Mouse (Mus musculus): ENCODE data around the gene Fam213b. TPM values are rescaled to one million over a fixed set of nuclear protein-coding genes. Genes with fewer than 3 reads are reported as not detected.

Fam213b gene
- polyA plus RNA-seq, 1 experiment: 11.8 TPM

GRCm38 (mm10) chr4:154914707-154915106, 15.8 kb upstream of the Fam213b start:
- no peak overlapping the region for H3K4me3 ChIP-seq (ENCODE audit: low read depth, low read length)
- no peak overlapping the region for H3K9ac ChIP-seq (ENCODE audit: low read depth, poor library complexity, severe bottlenecking)
- H3K27me3 ChIP-seq (ENCODE audit: control insufficient read depth, insufficient read depth, low read length, poor library complexity, severe bottlenecking): no peaks in the 10 kb centered on the region
- H3K9me3 ChIP-seq (replicated peaks; ENCODE audit: control insufficient read depth, insufficient read depth, low read length, poor library complexity, severe bottlenecking): no peaks in the 10 kb centered on the region
- TF ChIP-seq CTCF (IDR thresholded peaks at IDR 0.05; ENCODE audit: low read depth, low read length) (no peak), POLR2A (IDR thresholded peaks at IDR 0.05; ENCODE audit: insufficient read depth, low read length) (no peak), EP300 (IDR thresholded peaks at IDR 0.05; ENCODE audit: insufficient read depth, low read depth, low read length) (no peak)
- H3K36me3 ChIP-seq (ENCODE audit: control insufficient read depth, insufficient read depth, low read length, poor library complexity, severe bottlenecking): no peaks in the 10 kb centered on the region
- no peaks in the 10 kb centered on the region for H3K4me1 ChIP-seq (ENCODE audit: control insufficient read depth, insufficient read depth, low read length)
- H3K27ac ChIP-seq (ENCODE audit: insufficient read depth, low read length): no peak overlapping the region

GRCm38 (mm10) chr4:154914252-154914651, 15.3 kb upstream of the Fam213b start:
- Histone ChIP-seq H3K27ac (ENCODE audit: insufficient read depth, low read length) (no peak overlapping the region), H3K27me3 (ENCODE audit: control insufficient read depth, insufficient read depth, low read length, poor library complexity, severe bottlenecking) (no peaks in the 10 kb centered on the region), H3K4me1 (ENCODE audit: control insufficient read depth, insufficient read depth, low read length) (no peaks in the 10 kb centered on the region), H3K4me3 (ENCODE audit: low read depth, low read length) (no peak overlapping the region), H3K9ac (ENCODE audit: low read depth, poor library complexity, severe bottlenecking) (no peak overlapping the region), H3K9me3 (replicated peaks; ENCODE audit: control insufficient read depth, insufficient read depth, low read length, poor library complexity, severe bottlenecking) (no peaks in the 10 kb centered on the region), H3K36me3 (ENCODE audit: control insufficient read depth, insufficient read depth, low read length, poor library complexity, severe bottlenecking) (no peaks in the 10 kb centered on the region)
- TF ChIP-seq CTCF (IDR thresholded peaks at IDR 0.05; ENCODE audit: low read depth, low read length): no peak
- TF ChIP-seq EP300 (IDR thresholded peaks at IDR 0.05; ENCODE audit: insufficient read depth, low read depth, low read length): no peak
- no peak for TF ChIP-seq POLR2A (IDR thresholded peaks at IDR 0.05; ENCODE audit: insufficient read depth, low read length)

GRCm38 (mm10) chr4:154913845-154914244, 14.9 kb upstream of the Fam213b start:
- Histone ChIP-seq H3K9ac (ENCODE audit: low read depth, poor library complexity, severe bottlenecking) (no peak overlapping the region), H3K4me1 (ENCODE audit: control insufficient read depth, insufficient read depth, low read length) (no peaks in the 10 kb centered on the region), H3K36me3 (ENCODE audit: control insufficient read depth, insufficient read depth, low read length, poor library complexity, severe bottlenecking) (no peaks in the 10 kb centered on the region), H3K27me3 (ENCODE audit: control insufficient read depth, insufficient read depth, low read length, poor library complexity, severe bottlenecking) (no peaks in the 10 kb centered on the region), H3K4me3 (ENCODE audit: low read depth, low read length) (no peak overlapping the region), H3K9me3 (replicated peaks; ENCODE audit: control insufficient read depth, insufficient read depth, low read length, poor library complexity, severe bottlenecking) (no peaks in the 10 kb centered on the region), H3K27ac (ENCODE audit: insufficient read depth, low read length) (no peak overlapping the region)
- TF ChIP-seq POLR2A (IDR thresholded peaks at IDR 0.05; ENCODE audit: insufficient read depth, low read length): no peak
- no peak for TF ChIP-seq CTCF (IDR thresholded peaks at IDR 0.05; ENCODE audit: low read depth, low read length)
- TF ChIP-seq EP300 (IDR thresholded peaks at IDR 0.05; ENCODE audit: insufficient read depth, low read depth, low read length): no peak

GRCm38 (mm10) chr4:154911644-154912043, 12.7 kb upstream of the Fam213b start:
- Histone ChIP-seq H3K27ac (ENCODE audit: insufficient read depth, low read length) (no peak overlapping the region), H3K4me1 (ENCODE audit: control insufficient read depth, insufficient read depth, low read length) (no peaks in the 10 kb centered on the region)

GRCm38 (mm10) chr4:154910606-154911522, 11.9 kb upstream of the Fam213b start:
- Histone ChIP-seq H3K9me3 (replicated peaks; ENCODE audit: control insufficient read depth, insufficient read depth, low read length, poor library complexity, severe bottlenecking) (no peaks in the 10 kb centered on the region), H3K4me3 (ENCODE audit: low read depth, low read length) (no peak overlapping the region), H3K36me3 (ENCODE audit: control insufficient read depth, insufficient read depth, low read length, poor library complexity, severe bottlenecking) (no peaks in the 10 kb centered on the region), H3K27me3 (ENCODE audit: control insufficient read depth, insufficient read depth, low read length, poor library complexity, severe bottlenecking) (no peaks in the 10 kb centered on the region; the same call in 1 of the 2 replicates), H3K27ac (ENCODE audit: insufficient read depth, low read length) (no peak overlapping the region), H3K4me1 (ENCODE audit: control insufficient read depth, insufficient read depth, low read length) (no peaks in the 10 kb centered on the region), H3K9ac (ENCODE audit: low read depth, poor library complexity, severe bottlenecking) (no peak overlapping the region)
- TF ChIP-seq POLR2A (IDR thresholded peaks at IDR 0.05; ENCODE audit: insufficient read depth, low read length): no peak
- no peak for TF ChIP-seq CTCF (IDR thresholded peaks at IDR 0.05; ENCODE audit: low read depth, low read length)
- TF ChIP-seq EP300 (IDR thresholded peaks at IDR 0.05; ENCODE audit: insufficient read depth, low read depth, low read length): no peak

More at GRCm38 (mm10) chr4:154911644-154912043, 12.7 kb upstream of the Fam213b start:
- no peak overlapping the region for H3K4me3 ChIP-seq (ENCODE audit: low read depth, low read length)
- no peak overlapping the region for H3K9ac ChIP-seq (ENCODE audit: low read depth, poor library complexity, severe bottlenecking)
- no peaks in the 10 kb centered on the region; the same call in 1 of the 2 replicates for H3K27me3 ChIP-seq (ENCODE audit: control insufficient read depth, insufficient read depth, low read length, poor library complexity, severe bottlenecking)
- no peaks in the 10 kb centered on the region for H3K9me3 ChIP-seq (replicated peaks; ENCODE audit: control insufficient read depth, insufficient read depth, low read length, poor library complexity, severe bottlenecking)
- TF ChIP-seq POLR2A (IDR thresholded peaks at IDR 0.05; ENCODE audit: insufficient read depth, low read length): no peak
- no peak for TF ChIP-seq EP300 (IDR thresholded peaks at IDR 0.05; ENCODE audit: insufficient read depth, low read depth, low read length)
- no peak for TF ChIP-seq CTCF (IDR thresholded peaks at IDR 0.05; ENCODE audit: low read depth, low read length)
- no peaks in the 10 kb centered on the region for H3K36me3 ChIP-seq (ENCODE audit: control insufficient read depth, insufficient read depth, low read length, poor library complexity, severe bottlenecking)

GRCm38 (mm10) chr4:154908490-154908889, 9.6 kb upstream of the Fam213b start:
- TF ChIP-seq POLR2A (IDR thresholded peaks at IDR 0.05; ENCODE audit: insufficient read depth, low read length) (no peak), EP300 (IDR thresholded peaks at IDR 0.05; ENCODE audit: insufficient read depth, low read depth, low read length) (no peak), CTCF (IDR thresholded peaks at IDR 0.05; ENCODE audit: low read depth, low read length) (no peak)
- H3K27ac ChIP-seq (ENCODE audit: insufficient read depth, low read length): no peak overlapping the region
- H3K27me3 ChIP-seq (ENCODE audit: control insufficient read depth, insufficient read depth, low read length, poor library complexity, severe bottlenecking): no peaks in the 10 kb centered on the region; the same call in 1 of the 2 replicates
- no peak overlapping the region for H3K9ac ChIP-seq (ENCODE audit: low read depth, poor library complexity, severe bottlenecking)
- H3K9me3 ChIP-seq (replicated peaks; ENCODE audit: control insufficient read depth, insufficient read depth, low read length, poor library complexity, severe bottlenecking): no peaks in the 10 kb centered on the region
- H3K4me3 ChIP-seq (ENCODE audit: low read depth, low read length): no peak overlapping the region
- no peaks in the 10 kb centered on the region for H3K36me3 ChIP-seq (ENCODE audit: control insufficient read depth, insufficient read depth, low read length, poor library complexity, severe bottlenecking)
- H3K4me1 ChIP-seq (ENCODE audit: control insufficient read depth, insufficient read depth, low read length): no peaks in the 10 kb centered on the region

Measured in ES-Bruce4 (cell line).